Mouse (Mus musculus): ENCODE data around the gene Sfta2. TPM values are rescaled to one million over a fixed set of nuclear protein-coding genes. Genes with fewer than 3 reads are reported as not detected.

The Sfta2 gene
- total RNA-seq, 2 experiments from 2014 or later, result not detected

DNA sequence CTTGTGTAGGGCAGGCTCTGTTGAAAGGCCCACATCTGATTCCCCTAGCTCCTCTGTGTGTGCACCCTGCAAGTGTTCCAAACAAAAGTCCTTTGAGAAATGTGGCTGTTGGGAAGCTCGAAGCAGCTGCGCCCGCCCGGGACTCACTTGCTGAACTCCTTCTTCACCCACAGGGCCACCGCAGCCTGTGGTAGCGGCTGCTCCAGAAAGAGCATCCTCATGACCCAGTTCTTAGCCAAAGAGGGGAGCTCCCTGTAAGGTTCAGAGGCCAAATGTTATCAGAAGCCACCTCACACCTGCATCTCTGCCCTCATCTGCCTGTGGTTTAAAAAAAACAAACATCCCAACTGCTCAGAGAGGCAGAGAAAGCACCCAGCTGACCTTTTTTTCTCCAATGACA is 70.5 kb downstream of the Sfta2 start:
- no peak for ATAC-seq (ENCODE audit: poor library complexity, severe bottlenecking)

DNA sequence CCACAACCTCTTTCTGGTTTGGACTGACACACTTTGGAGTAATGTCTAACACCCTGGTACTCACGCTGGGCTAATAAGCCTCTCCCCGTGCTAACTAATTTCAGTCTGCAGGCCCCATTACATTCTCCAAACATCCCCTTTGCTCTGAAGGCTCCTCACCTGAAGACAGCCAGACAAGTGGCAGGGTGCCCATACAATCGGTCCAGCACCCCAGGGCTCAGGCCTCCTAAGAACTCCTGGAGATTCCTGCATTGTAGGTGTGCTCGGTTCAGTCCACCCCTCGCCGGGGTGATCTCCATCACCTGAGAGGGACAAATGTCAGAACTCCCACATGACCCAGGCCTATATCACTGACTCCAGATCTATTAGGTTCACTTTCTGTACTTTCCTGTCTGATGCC is 71.2 kb downstream of the Sfta2 start:
- ATAC-seq (ENCODE audit: poor library complexity, severe bottlenecking), result no peak

DNA sequence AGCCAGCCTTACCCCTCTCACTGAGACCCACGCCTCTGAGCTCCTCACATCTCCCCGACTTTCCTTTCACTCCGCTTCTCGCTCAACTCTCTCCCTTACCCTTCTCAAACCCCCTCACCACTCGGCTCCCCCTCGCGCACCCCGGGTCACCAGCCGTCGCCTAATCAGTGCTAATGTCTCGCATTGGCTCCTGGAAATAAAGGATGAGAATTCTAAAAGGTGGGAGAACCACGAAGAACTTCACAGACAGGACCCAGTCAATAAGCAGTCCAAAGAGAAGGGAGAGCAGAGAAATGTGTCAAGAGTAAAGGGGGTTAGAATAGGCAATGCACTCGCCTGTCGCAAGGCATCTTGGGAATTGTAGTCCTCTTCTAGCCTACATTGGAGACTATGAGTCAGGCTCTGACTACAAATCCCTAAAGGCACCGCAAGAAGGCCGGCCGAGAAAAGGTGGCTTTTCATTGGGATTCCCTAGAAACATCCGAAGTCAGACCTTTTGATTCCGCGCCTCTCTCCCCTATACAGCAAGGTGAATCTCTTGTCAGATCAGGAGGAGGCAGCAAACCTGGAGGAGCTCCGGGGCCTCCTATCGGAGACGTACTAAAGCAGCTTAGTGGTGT is 72.2 kb downstream of the Sfta2 start, which contains the start of gene Gtf2h4:
TSS of gene Gtf2h4 (minus strand) at position 324 of the 620 bp plus-strand sequence.
- peak; percentile 100 for ATAC-seq (ENCODE audit: poor library complexity, severe bottlenecking)

DNA sequence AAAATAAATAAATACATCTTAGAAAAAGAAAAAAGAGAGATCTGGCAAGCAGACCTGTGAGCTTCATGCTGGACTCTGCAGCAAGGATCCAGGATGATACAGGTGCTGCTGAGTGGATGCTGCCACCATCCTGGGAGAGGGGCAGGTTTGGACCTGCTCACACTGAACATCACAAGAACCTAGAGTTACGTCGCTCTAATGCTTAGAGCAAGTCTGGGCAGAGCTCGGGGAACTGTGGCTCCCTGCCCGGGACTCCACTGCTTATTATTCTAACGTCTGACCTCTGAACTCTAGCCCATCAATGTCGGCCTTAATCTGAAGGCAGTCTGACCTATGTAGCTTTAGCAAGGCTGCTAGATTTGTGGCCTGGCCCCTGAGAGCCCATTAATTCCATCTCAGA is 79.2 kb downstream of the Sfta2 start:
- ATAC-seq (ENCODE audit: poor library complexity, severe bottlenecking), result no peak

DNA sequence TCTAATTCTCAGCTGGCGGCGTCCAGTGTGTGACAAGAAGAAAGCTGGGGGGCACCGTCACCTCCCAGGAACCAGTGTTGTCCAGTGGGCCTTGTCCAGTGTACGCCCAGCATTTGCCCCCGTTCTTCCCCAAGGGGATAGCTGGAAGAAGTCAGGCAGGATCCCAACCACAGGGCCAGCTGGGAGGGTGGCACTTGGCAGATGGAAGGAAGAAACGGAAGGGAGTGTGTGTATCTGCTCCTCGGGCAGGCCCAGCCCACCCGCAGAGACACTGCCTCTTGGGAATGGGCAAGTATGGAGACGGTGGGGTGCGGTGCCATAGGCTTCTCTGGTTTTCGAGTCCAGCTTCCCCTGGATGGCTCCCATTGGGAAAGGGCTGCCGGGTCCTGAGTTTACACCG is 80.6 kb downstream of the Sfta2 start:
- ATAC-seq (ENCODE audit: poor library complexity, severe bottlenecking), result no peak

DNA sequence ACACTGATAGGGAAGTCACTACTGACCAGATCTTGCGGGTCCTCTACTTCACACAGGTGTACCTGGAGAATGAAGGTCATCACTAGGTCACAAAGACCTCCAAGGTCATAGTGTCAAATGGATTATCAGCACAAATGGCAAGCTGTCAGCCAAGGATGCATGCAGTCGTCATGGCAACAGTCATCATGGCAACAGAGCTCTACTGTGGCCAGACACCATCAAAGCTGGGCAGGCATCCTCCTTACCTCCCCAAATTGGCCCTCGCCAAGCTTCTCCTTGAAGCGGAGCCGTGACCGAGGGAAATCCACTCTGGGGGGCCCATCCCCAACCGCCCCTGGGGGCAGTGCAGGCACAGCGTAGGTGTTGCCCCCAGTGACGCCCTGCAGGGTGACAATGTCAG is 83.7 kb downstream of the Sfta2 start:
- no peak for ATAC-seq (ENCODE audit: poor library complexity, severe bottlenecking)

DNA sequence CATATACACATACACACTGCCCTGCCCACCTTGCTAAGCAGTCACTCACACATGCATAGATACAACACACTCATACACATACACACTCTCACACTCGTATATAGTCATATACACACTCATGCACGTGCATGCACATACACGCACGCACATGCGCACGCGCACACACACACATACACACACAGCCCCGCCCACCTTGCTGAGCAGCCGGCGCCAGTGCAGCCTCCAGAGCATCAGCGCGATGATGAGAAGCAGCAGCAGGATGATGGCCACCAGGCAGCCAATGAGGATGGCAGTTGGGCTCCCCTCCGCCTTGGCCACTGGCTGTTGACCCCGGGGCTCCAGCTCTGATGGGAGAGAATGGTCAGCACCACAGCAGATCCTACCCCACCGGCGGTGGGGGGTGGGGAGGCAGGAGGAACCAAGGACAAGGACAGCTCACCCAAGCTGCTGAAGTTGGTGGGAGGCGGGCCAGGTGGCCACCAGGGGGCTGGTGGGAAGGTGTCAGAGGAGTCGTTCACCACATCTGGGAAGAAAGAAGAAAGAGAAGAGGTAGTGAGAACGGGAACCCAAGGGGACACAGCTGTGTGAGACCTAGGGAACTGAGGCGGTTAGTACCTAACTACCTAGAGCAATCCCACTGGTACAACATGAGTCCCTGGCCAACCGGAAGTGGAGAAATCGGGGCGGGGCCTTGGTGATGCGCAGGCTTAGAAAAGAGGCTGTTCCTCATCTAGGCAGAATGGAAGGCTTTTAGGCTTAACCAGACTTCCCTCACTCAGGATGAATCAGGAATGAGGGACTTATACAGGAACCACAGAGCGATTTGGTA is 87.2 kb downstream of the Sfta2 start:
- ATAC-seq (ENCODE audit: poor library complexity, severe bottlenecking), result peak; percentile 67

DNA sequence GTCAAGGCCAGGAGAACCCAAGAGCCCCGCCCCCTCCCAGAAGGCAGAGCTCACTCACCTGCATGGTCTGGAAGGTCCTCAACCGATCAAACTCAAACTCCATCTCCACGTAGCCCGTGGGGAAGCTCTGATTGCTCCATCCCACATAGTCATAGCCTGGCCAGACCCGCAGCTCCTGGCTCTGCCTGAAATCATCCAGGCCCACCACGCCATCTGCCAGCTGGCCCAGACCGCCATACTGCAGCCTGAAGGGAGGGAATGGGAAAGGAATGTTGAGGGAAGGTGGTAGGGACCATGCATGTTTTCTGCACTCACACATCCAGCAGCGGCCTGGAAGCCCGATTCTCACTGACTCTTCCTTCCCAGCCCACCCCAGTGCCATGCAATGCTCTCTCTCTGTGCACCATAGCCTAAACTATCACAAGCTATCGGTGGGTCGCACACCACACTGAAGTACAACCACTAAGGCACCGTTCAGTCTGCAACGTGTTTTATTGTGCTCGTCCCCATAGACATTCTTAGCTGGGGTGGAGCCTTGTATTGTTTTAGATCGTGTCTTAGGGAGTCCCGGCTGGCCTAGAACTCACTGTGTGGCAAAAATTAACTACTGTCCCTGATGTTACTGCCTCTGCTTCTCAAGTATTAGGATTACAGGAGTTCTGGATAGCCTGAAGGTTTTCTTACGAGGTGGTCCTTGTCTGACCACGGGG is 88.7 kb downstream of the Sfta2 start:
- no peak for ATAC-seq (ENCODE audit: poor library complexity, severe bottlenecking)

DNA sequence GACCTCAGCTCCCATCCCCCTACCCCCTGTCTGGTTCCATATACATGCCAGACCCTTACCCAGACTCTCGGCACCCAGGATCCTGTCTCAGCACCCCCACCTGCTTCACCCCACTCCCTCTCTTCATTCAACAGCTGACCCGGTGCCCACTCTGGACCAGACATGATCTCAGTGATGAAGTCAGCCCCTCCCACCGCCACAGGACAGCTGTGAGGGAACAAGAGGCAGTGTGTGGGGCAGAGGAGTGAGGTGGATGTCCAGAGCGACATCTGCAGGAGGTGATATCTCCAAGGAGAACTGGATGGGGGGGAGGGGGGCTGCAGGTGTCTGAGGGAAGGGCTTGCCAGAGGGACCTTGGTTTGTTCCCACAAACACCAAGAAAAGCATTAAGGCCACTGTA is 90.5 kb downstream of the Sfta2 start:
- ATAC-seq (ENCODE audit: poor library complexity, severe bottlenecking), result no peak

DNA sequence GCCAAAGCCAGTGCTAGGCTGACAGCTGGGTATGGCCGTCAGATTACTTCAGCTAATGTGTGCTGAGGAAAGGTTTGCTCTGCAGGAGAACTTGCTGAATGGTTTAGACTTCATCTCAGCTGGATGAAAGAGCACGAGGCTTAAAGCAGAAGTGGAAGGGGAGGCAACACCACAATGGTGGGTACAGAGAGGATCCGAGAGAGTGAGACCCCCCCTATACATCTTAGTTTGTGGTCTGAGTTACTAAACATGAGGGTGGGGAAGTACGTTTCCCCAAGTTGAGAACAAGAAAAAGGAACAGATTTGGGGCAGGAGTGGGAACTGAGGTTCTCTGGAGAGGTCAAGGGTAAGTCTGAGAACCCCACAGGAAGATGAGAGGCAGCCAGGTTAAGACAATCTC is 91.0 kb downstream of the Sfta2 start:
- peak; percentile 73 for ATAC-seq (ENCODE audit: poor library complexity, severe bottlenecking)

DNA sequence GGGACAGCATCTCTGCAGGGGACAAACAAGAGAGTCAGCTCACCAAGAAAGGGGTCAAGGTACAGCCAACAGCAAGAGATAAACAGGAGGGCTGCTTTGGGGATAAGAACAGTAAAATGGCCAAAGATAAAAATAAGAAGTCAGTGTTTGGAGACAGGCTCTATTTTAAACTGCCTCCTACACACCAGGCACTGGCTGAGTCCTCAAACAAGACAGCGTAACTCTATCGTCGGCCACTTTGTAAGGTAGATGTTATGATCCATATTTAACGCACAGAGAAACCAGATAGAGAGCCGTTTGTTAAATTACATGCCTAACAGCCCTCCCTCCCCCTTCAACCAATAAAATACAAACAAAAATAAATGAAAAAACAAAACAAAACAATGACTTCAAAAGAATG is 92.6 kb downstream of the Sfta2 start:
- ATAC-seq (ENCODE audit: poor library complexity, severe bottlenecking), result no peak

DNA sequence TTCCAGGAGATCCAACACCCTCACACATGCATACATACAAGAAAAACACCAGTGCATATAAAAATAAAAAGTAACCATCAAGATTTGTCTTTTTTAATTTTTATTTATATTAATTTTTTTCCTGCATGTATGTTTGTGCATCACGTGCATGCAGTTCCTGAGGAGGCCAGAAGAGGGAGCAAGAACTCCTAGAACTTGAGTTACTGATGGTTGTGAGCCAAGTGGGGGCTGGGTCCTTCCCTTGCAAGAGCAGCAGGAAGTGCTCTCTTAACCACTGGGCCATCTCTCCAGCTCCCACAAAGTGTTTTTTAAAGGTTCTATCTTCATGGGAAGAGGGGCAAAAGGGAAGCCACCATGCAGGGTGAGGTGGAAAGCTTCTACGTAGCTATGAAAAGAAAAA is 93.9 kb downstream of the Sfta2 start:
- ATAC-seq (ENCODE audit: poor library complexity, severe bottlenecking), result no peak

DNA sequence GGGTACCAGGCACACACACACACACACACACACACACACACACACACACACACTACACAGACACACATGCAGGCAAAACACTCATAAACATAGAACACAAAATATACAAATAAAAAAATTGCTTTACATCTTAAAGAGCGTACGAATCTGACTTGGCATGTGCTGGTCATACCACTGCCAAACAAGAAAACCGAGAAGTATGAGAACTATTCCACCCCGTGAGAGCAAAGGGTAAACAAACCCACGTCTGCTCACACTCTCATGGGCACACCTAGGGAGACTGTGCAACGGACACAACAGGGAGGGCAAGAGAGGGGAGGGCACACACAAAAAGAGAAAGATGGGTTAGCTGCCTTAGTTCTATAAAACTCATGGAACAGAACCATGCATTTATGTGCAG is 95.3 kb downstream of the Sfta2 start:
- ATAC-seq (ENCODE audit: poor library complexity, severe bottlenecking), result no peak

DNA sequence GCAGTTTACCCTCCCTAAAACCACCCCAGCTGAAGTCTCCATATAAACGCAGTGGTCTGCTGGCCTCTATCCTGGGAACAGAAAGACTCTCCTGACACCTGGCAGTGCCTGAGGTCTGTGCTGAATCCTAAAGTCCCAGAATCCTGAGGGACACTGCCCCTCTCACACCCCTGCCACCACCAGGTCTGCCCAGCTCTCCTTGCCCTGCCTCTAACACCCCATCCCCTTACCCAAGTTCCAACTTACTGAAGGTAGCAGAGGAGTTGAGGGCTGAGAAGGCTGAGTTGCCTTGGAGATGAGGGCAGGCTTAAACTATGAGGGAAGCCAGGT is 96.0 kb downstream of the Sfta2 start:
- no peak for ATAC-seq (ENCODE audit: poor library complexity, severe bottlenecking)

DNA sequence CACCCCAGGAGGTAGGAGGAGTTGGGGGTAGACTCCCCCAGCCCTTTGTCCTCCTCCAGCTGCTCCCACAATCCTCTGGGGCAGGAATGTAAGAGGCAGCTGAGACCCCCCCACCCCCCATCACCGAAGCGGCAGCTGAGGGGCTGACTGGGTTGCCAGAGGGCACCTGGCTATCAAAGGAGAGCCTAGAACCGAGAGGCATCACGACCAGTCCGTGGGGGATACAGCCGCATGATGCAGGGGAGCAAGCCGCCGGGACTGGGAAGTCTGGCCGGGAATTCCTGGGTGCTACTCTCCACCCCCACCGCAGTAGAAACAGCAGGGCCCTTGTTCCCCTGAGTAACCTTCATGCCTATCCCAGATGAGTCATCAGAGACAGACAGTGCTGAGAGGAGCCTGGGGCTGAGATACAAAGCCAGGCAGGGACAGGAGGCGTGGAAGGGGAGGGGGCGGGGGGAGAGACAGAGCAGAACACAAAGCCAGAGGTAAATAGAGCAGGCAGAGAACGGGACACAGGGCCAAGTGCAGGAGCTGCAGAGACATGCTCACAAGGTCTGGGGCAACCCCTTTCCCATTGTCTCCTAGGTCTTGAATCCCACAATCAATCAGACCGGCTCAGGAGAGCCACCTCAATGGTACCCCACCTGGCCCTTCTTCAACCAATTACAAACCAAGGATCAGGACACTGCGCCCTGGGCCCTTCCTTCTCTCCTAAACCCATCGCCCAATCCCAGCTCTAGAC is 96.6 kb downstream of the Sfta2 start:
- no peak for ATAC-seq (ENCODE audit: poor library complexity, severe bottlenecking)

DNA sequence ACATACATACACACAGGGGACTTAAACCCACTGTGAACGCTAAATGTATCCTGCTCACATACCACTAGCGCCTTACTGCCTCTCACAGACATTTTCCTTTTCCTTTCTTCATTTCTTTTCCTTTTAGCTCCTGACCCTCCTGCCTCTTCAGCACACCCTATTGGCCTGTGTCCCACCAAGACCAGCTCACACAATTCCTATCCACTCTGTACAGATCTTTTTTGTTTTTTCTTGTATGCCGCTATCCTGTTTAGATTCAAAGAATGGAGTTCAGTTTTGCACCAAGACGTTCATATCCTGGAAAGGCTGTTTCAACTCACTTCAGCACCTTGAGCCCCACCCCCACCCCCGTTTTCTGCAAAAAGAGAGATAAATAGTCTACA is 97.1 kb downstream of the Sfta2 start:
- no peak for ATAC-seq (ENCODE audit: poor library complexity, severe bottlenecking)

DNA sequence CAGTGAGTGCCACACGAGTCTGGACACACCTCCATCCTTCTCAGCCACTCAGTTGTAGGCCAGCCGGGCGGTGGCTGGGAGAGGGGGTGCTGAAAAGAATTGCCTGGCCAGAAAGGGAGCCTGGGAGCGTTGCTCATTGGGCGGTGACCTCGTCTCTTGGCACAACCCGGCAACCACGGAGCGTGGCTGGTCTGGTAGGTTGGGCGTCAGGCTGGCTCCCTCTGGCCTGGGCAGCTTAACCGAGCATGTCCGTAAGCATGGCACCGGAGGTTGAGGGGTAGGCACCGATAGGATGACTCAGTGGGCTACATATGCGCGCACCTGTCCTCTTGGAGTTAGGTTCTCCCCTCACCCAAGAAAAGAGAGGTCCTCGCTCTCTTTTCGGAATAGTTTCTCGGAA is 98.6 kb downstream of the Sfta2 start:
- ATAC-seq (ENCODE audit: poor library complexity, severe bottlenecking), result no peak

Data from megakaryocyte, adult 5-6 weeks (primary cell).